Mouse (Mus musculus) heart, postnatal 0 days (tissue): ENCODE measurements around the gene Ky.

ENCODE experiments used
- CTCF ChIP-seq: IDR thresholded peaks from 2 replicates; pipeline ENCODE4 v1.5.1; 2016; ENCODE audit warnings: antibody characterized with exemption, control low read depth, low read depth
- EP300 ChIP-seq: IDR thresholded peaks from 2 replicates; pipeline ENCODE4 v1.6.1; 2016; ENCODE audit warnings: antibody characterized with exemption, low read depth

GRCm38 (mm10) chr9:102495266-102495665 lies 10.3 kb upstream of the Ky start:
- no peak for TF ChIP-seq CTCF
- no peak for TF ChIP-seq EP300
